25 mouse cellular contexts compared by ENCODE assay signal in the genomic region with DNA sequence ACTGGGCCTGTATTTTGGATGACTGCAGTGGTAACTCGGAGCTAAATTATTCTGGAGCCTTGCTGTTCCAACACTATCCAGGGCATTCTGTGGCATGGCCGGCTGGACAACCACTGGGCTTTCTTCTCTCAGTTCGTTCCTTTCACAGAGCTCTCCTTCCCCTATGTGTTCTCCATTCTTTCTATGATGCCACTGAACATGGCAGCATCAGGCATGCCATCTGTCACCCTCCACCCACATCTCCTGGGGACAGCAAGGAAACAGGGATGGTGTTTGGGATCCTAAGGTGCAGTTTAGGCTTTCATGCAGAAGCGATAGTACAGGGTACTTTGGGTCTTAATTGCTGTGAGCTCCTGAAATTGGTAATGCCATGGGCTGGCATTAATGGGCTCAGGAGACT.
DNase-seq lines count a peak whose midpoint lies in the region; ATAC-seq lines count a peak whose summit lies in the region.
"Had no signal": no experiment of that assay in that cellular context is flagged by ENCODE, and none has a peak within 500 bp of the region (broad histone marks: within the 10 kb centered on the region; RNA-seq: fewer than 3 reads in every experiment).

No protein-coding gene starts in this region.

- no peak overlapping the region for H3K4me3 ChIP-seq in limb, embryonic 10.5 days
- H3K4me3 ChIP-seq: embryonic facial prominence, embryonic 12.5 days; embryonic facial prominence, embryonic 15.5 days; forebrain, embryonic 12.5 days; forebrain, embryonic 15.5 days; heart, embryonic 12.5 days; heart, embryonic 15.5 days had no signal

- H3K9me3 ChIP-seq in limb, embryonic 10.5 days (replicated peaks), result no peaks in the 10 kb centered on the region
- H3K9me3 ChIP-seq: embryonic facial prominence, embryonic 12.5 days; embryonic facial prominence, embryonic 15.5 days; forebrain, embryonic 12.5 days; forebrain, embryonic 15.5 days; heart, embryonic 12.5 days; heart, embryonic 15.5 days had no signal

- no peak for ATAC-seq in inflammation-experienced regulatory T-cells, adult 6 months
- ATAC-seq: CD4-positive, CD25-positive, alpha-beta regulatory T cell, adult 4 months; forebrain, embryonic 15.5 days; hindbrain, embryonic 16.5 days had no signal

- peak overlapping the region; percentile 87 for H3K27ac ChIP-seq in limb, embryonic 10.5 days
- H3K27ac ChIP-seq: embryonic facial prominence, embryonic 12.5 days; embryonic facial prominence, embryonic 15.5 days; forebrain, embryonic 12.5 days; forebrain, embryonic 15.5 days; heart, embryonic 15.5 days had no signal

- H3K36me3 ChIP-seq in limb, embryonic 10.5 days, result no peaks in the 10 kb centered on the region
- H3K36me3 ChIP-seq: embryonic facial prominence, embryonic 12.5 days; embryonic facial prominence, embryonic 15.5 days; forebrain, embryonic 12.5 days; forebrain, embryonic 15.5 days; heart, embryonic 12.5 days; heart, embryonic 15.5 days had no signal

- no peaks in the 10 kb centered on the region for H3K27me3 ChIP-seq in limb, embryonic 10.5 days (ENCODE audit: low read depth, poor library complexity, severe bottlenecking)
- H3K27me3 ChIP-seq: embryonic facial prominence, embryonic 15.5 days; forebrain, embryonic 12.5 days; forebrain, embryonic 15.5 days had no signal

- WGBS in limb, embryonic 10.5 days, result 89% methylated on average over 4 of the region's 4 CpGs

- peak; percentile 43 for DNase-seq in layer of hippocampus, adult 11-12 months (ENCODE audit: low spot score)
- no peak for DNase-seq in layer of hippocampus, postnatal 10 days (ENCODE audit: low spot score in 2 of 2)
- DNase-seq in layer of hippocampus, adult 18-20 months (ENCODE audit: low spot score in 2 of 2), result peak; percentile 52 to 74
- DNase-seq in layer of hippocampus, adult 9-10 months (ENCODE audit: low spot score), result peak; percentile 49
- DNase-seq in limb, embryonic 10.5 days (ENCODE audit: low spot score), result no peak
- no peak for DNase-seq in cerebellum, adult 18-20 months
- DNase-seq in urinary bladder, postnatal 36 days (ENCODE audit: low spot score in 2 of 2), result no peak
- DNase-seq: adrenal gland, adult 2 months; adrenal gland, postnatal 14 days; cerebellum, adult 11-12 months; cerebellum, adult 9-10 months; cerebellum, postnatal 14 days; gastrocnemius, postnatal 10 days; gastrocnemius, postnatal 36 days; heart, postnatal 10 days; heart, postnatal 36 days had no signal

- peaks cover 55% of the 10 kb centered on the region for H3K4me1 ChIP-seq in limb, embryonic 10.5 days
- H3K4me1 ChIP-seq: forebrain, embryonic 15.5 days had no signal

Comparison
In these comparisons a context has a peak if more than half of its experiments do, and no peak if none do; other contexts are left out.
1. DNase-seq: peak in layer of hippocampus, adult 11-12 months (single experiment), layer of hippocampus, adult 18-20 months (2 of 2) and layer of hippocampus, adult 9-10 months (single experiment); none in layer of hippocampus, postnatal 10 days (0 of 2), limb, embryonic 10.5 days (single experiment), cerebellum, adult 18-20 months (0 of 2) and urinary bladder, postnatal 36 days (0 of 2).